Mouse (Mus musculus) layer of hippocampus, adult 8-10 months (tissue): ENCODE measurements around the gene Kcnip3. TPM values are rescaled to one million over a fixed set of nuclear protein-coding genes. Genes with fewer than 3 reads are reported as not detected.

Source experiments
- DNase-seq, 2 experiments: peaks; one replicate each; pipeline ENCODE4 v3.0.0; 2022; ENCODE audit warnings: low spot score in 2 of 2
- total RNA-seq, 4 experiments: library from RNA; stranded (reverse); gene quantifications; 2 replicates each; pipeline ENCODE4 v1.2.4; 2022

Kcnip3 gene
- total RNA-seq, result 10 to 100 TPM; 74.3 to 80.1 (median 78.6) TPM

DNA sequence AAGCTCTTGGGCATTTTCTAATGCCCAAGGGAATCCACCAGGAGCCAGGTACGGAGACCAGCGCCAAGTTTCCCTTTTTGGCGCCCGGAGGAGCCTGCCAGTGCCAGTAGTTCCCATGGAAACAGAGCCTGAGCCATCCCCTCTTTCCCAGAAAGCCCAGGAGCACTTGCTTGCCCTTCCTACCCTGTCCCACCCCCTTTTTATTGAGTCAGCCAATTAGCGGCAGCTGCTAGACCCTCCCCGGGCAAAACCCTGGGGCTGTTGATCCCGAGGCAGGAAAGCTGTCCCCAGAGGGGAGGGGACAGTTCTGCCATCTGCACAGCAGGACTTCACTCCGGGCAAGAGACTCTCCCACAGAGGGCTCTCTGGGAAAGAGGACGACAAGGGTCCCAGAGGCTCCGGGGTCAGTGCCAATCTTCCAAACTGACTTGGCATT, at the start of gene Kcnip3:
Gene Kcnip3, minus strand, starts transcription at position 89 of the 436 bp plus-strand sequence.
- peak; percentile 80 to 86 for DNase-seq

DNA sequence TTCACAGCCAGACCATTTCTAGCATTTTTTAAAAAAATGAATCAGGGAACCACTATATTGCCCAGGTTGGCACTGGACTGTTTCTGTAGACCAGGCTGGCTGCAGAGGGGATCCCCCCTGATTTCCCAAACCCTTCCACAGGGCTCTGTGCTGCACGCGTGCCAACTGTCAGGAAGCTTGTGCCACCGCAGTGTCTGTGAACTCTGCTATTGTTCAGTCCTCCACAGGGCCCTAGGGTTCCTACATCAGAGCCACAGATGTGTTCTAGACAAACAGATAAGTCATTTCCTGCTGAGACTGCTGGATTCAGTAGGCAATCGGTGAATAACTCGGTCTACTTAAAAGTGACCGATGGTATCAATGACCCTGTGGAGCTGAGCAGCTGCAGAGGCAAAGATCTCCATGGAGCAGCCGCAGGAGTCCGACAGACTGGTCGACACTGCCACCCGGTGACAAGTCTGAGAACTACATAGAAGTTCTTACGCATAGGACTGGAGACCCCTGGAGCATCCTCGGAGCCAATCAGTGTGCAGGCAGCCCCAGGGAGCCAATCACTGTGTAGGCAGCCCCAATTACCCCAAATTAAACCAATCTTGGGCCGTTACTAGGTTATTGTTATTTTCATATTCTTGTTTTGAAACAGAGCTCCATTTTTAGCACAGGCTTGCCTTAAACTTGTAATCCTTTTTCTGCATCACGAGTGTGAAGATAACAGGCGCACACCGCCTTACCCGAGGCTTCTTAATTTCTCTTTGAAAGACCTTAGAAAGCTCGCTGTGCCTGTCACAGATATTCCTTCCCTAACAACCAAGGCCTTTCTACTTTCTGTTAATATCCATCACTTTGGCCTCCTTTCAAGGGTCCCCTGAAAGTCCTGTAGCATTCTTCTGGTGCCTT, 37.4 kb upstream of the Kcnip3 start:
- DNase-seq, result peak; percentile 93 to 97

DNA sequence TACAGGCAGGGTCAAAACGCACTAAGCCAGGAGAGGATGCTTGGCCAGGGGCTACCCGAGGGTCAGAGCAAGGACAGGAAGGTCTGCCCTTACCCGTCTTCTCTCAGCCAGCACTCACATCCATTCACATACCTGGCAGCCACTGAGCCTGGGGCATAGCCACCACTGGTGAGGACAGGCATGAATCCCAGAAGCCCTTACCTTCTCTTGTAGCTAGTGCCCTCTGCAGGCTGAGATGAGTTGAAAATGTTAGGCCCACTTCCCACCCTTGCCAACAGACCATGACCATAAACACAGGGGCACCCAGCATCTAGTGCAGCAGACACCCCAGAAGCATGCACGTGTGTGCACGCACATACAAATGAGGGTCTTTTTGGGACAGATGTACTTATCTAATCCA, 29.2 kb upstream of the Kcnip3 start:
- peak; percentile 35 to 47 for DNase-seq

DNA sequence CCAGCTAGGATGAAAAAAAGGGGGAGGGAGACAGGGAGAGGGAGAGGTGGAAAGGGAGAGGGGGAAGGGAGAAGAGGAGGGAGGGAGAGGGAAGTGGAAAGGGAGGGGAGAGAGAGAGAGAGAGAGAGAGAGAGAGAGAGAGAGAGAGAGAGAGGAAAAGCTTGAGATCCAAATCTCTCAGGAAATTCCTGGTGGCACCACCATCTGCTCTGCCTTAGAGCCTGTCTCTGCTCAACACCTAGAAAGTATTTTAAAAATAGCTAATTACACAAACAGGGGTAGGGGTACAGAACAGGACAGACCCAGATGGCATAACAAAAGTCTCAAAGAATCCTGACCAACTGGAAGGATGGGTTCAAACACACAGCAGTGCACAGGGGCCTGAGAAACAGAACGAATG, 28.6 kb upstream of the Kcnip3 start:
- DNase-seq, result no peak

DNA sequence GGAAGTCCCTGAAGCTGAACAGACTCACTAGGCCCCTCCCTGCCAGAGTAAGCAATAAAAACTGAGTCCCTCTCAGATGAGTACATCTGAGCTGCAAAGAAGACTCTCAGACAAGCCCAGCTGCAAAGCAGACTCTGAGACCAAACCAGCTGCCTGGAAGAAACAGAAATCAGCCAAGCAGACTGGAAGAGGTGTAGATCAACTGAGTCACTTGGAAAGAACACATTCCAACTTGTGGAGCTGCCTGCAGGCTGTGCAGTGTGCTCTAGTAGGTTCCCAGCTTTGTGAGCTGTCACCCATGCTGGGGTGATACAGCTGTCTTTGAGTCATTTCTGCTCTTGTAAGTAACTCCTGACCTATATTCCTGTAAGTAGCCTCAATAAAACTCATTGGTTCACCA, 27.8 kb upstream of the Kcnip3 start:
- DNase-seq, result no peak

DNA sequence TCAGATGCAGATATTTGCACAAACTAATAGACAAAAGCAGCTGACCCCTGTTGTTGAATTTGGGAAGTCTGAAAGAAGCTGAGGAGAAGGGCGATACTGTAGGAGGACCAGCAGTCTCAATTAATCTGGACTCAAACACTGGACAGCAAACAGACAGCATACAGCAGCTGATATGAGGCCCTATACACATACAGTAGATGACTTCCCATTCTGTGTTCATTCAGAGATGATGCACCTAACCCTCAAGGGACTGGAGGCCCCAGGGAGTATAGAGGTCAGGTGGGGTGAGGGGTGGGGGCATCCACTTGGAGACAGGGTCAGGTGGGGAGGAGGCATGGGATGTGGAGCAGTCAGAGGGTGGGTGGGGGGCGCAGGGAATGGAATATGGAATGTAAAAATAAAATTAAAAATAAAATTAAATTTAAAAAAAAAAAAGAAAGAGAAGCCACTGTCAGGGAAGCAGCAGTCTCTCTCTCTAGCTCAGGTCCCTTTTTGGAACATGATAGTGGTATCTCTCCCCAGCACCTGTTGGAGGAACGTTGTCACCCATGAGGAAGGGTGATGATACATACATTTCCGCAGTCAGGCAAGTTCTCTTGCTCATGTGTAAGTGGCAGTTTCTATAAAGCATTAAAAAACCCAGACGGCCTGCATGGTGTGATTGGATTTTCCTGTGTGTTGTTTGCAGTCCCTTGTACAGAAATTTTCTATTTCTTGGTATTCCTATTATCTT, 26.6 kb upstream of the Kcnip3 start:
- no peak for DNase-seq

DNA sequence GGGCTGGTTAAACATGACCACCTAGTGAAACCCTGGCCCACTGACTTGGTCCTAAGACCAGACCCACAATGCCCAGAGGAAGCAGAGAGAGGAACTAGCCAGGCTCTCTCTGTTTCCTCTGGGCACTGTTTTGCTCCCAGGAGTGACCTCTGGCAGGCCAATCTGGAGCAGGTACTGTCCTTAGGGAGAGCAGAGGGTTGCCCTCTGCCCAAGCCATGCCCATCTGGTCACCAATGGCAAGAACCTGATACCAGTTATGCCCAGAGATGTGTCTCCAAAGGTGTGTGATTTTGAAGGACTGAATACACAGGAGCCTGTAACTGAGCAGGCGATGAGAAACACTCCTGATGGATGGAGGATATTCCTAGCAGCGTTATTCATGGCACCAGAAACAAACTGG, 19.8 kb upstream of the Kcnip3 start:
- DNase-seq, result no peak

DNA sequence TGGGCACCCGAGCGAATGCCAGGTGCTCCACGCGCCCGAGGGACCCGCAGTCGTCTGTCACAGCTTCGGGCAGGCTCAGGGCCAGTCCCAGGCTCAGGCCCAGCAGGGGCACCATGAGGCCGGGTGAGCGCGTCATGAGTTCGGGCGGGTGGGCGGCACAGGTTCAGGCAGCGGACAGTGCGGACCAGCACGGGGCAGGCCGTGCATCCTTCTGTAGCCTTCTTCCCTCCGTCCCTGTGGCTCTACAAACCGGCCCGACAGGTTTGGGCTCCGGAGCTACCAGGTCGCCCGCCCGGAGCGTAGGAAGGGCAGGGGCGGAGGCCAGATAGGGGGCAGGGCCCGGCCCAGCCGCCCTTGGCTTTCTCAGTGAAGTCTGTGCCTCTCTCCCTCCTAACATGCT, 19.3 kb upstream of the Kcnip3 start, which contains the start of gene Prom2:
Gene Prom2, minus strand, starts transcription at position 283 of the 400 bp plus-strand sequence.
- DNase-seq, result no peak

DNA sequence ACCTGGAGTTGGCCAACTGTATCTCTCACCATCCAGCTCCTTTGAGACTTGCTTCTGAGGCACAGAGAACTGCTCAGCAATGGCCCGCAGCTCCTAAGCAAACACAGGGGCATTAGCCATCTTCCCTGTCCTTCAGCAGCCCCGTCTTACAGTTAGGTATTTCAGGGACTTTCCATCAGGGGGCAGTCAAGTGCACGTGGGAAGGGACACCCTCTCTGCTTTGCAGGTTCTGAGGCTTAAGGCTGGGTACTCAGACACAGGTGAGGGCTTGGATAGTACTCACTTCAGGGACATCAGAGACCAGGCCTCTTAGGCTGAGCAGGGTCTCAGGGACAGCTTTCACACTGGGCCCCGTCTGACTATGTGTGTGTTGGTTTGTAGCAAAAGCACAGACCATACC, 17.6 kb upstream of the Kcnip3 start:
- no peak for DNase-seq

DNA sequence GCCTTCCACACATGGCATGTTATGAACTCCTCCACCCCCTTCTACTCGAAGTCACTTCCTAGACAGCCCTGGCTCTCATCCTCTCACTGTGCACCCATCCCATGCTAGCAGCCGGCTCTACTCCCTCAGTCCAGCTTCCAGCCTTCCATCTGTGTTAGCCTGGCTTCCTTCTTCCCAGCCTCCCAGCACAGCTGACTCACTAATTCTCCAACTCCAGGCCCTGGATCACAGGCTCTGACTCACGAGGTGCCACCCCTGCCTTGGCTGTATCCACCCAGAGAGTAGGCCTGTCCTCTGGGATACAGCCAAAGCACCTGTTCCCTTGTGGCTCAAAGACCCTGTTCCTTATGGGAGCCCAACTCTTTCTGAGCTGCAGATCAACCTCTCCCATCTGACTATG, 15.7 kb upstream of the Kcnip3 start:
- DNase-seq, result peak; percentile 60 to 73

DNA sequence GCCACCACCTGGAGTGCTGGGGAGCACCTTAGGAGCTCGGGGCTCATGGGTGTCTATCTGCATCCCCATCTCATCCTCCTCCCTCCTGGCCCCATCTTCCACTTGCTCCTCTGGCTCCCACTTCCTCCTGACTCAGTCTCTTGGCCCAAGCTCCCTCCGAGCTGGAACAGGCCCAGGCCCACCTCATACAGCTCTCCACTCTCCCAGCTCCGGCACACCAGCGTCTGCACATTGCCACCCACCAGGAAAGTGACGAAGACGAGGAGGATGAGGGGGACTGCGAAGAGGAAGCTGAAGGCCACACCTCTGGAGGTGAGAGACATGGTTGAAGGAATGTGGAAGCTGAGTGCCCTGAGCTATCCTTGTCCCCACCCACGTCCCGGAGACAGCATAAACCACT, 13.5 kb upstream of the Kcnip3 start:
- peak in 1 of 2 experiments; percentile 45 for DNase-seq

DNA sequence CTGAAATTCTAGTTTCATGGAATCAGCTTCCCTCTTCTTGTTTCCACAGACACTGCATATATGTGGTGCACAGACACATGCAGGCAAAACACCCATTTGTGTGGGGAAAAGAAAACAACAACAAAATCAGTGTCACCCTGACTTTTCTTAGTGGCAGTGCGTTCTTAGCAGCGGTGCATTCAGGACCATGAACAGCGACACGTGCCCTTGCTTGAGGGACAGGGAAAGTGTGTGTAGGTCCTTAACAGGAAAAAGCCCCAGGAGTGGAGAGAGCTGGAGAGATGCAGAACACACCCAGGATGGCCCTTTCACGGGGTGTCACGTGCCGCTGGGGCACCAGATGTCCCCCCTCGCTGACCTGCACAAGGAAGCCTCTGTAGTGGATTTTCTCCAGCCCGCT, 10.5 kb upstream of the Kcnip3 start:
- no peak for DNase-seq

DNA sequence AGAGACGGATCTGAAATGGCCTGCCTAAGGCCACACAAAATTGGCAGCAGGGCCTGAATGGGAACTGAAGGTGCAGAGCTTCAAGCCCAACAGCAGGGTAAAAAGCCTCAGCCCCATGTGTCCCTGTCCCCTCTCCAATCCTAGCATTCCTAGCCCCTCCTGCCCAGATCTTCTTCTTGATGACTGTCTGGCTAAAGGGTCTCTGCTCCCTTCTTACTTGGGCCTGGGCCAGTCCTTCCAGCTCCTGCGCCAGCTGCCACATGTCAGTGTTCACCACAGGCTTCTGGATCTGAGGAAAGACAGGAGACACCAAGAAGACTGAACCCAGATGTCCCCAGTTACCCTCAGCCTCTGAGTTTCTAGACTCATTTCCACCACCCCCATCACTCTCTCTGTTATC, 9.7 kb upstream of the Kcnip3 start:
- no peak for DNase-seq

DNA sequence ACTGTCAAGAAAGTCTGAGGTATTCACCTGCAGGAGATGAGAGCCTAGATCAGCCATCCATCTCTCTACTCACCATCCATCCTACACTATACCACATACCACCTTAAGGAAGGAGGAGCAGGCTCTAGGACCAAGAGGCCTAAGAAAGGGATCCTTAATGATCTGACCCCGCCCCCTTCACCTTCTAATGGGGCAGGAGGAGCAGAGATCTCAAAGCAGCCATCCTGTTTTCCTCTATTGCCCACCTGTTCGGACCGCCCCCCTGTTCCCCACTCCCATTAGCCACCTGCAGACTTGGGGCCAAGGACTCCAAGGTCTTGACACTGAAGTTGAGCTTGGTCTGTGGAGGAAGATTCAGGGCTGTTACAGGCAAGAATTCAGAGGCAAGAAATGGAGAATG, 8.5 kb upstream of the Kcnip3 start:
- DNase-seq, result no peak

DNA sequence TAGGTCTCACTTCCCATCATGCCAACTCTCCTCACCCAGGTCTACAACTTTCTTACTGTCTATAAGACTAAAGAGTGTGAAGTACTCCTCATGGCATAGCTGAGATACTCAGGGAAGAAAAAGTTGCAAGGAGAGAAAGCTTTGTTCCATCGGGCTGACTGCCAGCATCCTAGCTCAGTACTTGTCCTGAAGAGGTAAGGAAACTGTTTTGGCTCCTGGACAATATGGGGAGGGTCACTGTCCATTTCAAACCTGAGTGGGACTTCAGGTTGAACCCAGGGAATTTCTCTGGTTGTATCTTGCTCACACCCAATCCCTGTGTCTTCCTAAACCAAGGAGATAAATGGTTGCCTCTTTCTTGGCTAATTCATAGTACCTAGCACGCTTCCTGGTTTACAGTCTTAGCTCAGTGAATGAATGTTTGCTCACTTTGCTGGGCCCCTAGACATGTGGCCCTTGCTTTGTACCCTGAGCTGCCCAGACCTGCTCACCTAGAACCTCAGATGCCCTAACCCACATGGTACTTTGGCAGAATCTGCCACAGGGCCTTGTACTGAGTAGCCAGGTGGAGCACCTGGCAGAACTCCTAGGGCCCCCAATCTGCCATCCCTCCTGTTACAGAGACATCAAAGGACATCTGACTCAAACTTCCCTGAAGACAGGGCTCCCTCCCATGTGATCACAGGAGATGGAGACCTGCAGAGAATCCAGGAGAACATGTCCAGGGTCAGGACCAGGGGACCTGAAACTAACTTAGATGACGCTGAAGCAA, 3.3 kb upstream of the Kcnip3 start:
- no peak for DNase-seq

DNA sequence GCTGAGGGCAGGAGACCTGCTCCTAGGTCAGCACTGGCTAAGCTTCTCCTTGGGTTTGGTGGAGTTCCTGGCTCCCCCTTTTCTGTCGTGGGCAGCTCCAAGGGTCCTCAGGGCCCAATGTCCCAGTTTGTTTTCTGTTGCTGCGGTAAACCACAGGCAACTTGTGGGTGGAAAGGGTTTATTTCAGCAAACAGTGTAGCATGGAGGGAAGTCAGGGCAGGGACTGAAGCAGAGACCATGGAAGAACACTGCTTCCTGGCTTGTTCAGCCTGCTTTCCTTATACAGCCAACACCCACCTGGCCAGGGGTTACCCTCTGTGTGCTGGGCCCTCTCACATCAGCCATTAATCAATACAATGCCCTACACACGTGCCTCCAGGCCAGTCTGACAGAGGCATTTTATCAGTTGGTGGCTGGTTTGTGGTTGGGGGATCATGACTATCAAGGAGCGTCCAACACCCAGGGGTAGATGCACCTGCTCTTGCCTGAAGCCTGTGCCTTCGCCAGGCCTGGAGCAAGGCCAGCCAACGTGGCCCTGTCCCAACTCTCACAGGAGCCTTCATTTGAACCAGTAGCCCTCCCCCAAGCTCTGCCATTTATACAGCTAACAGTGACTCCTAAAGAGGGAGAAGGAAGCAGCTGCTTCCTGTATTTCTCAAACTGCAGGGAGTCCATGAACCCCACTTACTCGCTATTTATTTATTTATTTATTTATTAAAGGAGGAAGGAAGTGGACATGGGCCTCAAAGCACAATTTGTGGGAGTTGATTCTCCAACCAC, 2.2 kb upstream of the Kcnip3 start:
- no peak for DNase-seq

DNA sequence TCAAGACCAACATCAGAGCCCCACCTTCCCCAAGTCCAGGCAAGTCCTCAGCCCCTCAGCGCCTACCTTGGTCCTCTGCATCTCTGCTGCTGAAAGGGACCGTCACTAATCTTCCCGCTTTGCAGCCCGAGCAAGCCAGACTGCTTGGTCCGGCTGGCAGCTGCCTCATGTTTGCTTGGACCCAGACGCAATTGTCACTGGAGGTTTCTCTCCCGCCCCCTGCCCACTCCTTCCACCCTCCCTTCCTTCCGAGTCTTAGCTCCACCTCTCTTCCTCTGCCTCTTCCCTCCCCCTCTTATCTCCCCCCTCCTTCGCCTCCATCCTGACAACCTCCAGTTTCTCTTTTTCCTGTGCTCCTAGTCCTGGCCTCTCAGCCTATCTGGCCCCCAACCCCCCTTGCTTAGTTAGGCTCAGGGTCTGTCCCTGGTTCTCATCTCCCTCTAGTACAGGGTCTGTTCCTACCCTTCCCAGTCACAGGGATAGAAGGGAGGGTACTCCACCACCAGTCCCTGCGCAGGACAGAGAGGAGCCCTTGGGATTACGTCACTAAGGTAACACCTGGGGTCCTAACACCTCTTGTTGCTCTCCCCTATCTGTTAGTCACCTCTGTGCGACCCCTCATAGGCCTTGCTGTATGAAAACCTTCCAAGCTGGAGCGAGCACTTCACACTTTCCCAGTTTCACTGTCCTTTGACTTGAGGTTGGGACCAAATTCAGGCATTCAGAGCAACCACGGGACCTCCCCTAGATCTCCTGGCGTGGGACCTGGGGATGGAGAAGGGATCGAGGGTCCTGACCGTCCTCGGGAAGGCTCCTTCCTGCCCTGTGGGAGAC, 505 bp downstream of the Kcnip3 start:
- DNase-seq, result peak; percentile 75 to 79

DNA sequence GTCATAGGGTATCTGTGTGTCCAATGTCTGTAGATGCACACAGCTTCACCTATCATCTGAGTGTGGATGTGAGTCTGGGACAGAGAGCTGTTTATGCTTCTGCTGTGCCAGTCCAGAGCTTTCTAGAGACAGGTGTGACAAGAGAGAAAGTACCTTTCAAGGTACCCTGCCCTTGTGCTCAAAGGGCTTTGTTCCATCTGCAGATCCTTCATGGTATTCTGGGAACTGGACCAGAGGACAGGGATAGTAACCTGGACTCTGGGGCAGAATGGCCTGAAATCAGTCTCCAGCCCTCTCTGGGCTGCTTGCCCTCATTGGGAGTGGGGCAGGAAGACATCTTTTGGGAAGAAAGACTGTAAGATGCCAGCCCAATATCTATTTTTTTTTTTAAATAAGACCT, 1.8 kb downstream of the Kcnip3 start:
- DNase-seq, result no peak

DNA sequence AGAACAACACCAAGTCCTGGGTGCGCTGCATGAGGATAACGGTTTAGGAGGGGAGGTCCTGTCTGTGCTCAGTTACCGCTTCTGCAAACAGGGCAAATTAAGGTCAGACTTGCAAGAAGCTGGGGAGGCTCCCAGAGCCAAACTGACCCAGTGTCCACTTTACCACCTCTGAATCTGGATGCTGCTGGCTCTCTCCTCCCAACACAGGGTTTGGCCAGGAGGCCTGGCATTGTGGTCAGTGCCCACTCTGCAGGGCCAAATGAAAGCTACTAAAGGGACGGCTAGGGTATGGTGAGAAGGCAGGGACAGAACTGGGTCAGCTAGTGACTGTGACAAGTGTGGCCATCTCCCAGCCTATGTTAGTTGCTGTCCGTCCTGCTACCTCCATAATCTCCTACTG, 2.6 kb downstream of the Kcnip3 start:
- no peak for DNase-seq

DNA sequence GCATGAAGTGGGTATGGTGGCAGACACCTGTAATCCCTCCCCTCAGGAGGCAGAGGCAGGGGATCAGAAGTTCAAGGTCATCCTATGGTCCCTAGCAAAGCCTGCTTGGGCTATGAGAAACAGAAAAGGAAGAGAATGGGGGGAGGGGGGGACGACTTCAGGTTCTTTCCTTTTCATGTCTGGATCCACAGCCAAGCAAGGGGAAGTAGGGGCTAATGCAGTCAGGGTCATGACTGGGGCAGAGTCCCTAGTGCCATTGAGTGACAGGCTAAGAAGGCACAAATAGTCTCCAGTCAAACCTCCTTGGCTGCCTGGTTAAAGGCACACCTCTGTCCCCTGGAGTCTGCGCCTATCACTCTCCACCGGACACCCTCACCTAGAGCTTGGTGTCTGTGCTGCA, 3.1 kb downstream of the Kcnip3 start:
- no peak for DNase-seq
